Mouse (Mus musculus): Measurements from ENCODE around the gene Pigo.

Pigo gene

DNA sequence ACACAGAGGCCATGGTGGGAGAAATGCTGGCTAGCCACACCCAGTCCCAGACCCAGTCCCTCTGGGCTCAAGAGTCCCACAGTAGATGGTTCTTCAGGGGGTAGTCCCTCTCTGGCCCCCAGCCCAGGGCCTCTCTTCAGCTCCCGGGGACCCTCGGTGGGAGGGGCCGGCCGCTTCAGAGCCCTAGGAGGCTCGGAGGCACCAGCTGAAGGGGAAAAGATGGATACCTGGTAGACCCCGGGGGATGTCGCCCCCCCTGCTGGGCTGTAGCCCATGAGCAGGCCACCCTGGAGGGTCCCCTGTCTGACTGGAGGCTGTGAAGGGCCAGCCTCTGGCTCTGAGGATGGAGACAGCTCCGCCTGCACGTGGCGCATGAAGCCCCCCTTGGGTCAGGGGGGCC is 10.7 kb upstream of the Pigo start:
- no peak for DNase-seq

DNA sequence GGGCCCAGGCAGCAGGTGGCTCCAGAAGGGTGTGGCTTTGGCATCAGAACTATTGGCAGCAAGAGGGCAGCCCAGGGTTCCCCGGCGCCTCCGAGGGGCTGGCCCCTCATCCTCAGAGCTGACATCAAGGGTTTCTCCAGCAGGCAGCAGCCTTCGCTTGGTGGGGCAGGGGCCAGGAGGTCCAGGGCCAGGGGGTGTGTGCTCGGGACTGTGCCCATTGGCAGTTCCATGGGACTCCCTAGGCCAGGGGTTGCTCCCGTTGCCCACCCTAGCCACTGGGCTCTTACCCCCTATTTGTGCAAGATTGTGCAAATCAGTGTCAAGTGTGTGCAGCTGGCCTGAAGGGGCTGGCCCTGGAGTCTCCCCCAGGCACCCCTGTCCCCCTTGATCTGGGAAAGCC is 10.2 kb upstream of the Pigo start:
- no peak for DNase-seq

DNA sequence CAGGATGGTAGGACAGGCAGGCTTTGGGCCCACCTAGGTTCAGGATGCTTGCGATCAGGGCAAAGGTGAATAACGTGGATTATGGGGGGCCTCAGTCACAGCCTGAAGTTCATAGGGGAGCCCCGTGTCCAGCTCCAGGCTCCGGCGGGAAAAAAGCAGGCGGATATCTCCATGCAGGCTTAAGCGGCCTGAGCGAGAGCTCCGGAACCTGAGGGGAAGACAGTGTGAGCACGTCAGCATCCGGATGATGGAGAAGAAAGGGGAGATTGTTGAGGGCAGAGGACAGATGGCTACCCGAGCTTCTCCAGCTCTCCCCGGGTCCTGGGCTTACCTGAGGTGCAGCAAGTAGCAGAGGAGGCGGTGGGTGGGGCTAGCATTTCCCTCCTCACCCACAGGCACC is 7.9 kb upstream of the Pigo start:
- no peak for DNase-seq

DNA sequence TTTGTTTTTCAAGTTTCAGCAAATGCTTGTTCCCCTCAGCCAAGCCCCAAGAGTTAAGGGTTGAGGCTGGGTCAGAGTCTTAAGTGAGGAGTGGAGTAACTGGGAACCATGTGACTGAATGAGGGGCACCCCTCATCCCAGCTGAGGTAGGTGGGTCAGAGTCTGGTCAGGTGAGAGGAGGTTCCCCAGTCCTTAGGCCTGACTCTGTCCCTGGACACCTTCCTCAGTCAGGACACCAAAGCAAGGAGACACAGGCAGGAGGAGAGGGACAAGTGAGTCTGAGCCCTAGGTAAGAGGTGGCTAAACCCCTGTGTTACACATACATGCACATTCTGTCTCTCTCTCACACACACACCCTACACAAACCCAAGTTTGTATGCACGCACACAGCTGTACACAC is 6.9 kb upstream of the Pigo start:
- DNase-seq, result no peak

DNA sequence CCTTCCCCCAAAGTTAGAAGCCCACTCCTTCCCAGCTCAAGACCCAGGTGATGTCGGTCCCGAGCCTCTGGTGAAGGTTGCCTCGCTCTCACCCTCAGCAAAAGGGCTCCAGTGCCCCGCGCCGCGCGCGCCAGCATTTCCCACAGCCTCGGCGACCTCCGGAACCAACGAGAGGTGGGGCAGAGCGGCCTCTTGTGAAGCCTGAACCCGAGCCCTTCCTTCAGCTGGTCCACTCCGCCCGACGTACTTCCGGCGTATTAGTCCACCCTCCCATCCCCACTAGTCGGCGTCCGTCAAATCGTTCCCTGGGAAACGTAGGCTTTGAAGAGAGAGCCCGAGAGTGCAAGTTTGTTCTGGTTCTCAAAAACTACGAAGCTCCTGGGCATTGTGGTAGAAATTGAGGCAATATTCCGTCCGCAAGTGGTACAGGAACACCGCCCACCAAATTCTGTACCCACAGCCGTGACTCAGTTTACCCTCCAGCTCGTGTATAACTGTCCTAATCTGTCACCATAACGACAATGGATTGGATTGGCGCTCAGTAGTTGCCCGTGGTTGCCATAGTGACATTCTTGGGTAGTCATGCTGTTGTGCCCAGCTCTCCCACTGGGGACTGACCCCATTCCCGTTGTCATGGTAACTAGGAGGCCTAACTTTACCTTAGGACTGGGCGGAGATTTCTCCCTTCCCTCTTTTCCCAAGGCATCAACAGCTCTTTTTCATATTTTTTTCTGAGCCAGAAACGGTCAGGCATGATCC is 5.8 kb upstream of the Pigo start, which contains the start of gene Stoml2:
Gene Stoml2, minus strand, starts transcription at position 474 of the 759 bp plus-strand sequence.
- peak; percentile 89 for DNase-seq

DNA sequence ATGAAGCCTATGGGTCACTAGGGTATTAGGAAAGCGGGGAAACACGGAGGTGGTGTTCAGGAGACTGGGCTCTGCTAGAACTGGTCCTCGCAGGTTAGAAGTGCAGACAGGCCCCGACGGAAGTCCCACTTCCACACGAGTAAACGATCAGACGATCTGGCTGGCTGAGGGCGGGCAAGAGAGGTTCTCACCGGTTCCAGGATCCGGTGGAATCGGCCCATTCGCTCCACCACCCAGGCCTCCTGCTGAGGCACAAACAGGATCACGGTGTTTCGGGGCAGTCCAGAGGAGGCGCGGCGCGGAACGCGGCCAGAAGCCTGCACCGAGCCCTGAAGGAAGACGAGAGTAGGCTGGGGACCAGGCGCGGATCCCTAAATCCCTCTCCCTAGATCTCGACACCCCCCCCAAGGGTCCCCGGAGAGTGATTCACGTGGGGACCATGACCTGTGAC is 5.2 kb upstream of the Pigo start:
- peak; percentile 38 for DNase-seq

DNA sequence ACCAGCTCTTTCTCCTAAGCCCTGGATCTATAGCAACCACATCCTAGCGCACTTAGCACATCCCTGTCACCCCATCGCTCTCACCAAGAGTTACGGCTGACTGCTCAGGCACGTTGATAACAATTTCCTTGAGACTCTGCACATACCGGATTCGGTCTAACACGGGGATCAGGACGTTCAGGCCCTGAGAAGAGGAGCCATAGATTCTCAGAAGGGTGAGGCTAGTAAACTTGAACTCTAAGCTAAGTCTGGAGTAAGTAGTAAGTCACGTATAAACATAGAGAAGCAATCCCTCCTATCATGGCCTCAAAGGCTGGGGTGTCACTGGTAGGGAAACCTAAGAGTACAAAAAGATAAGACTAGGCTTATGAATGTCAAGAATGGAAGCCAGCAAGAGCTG is 4.7 kb upstream of the Pigo start:
- no peak for DNase-seq

DNA sequence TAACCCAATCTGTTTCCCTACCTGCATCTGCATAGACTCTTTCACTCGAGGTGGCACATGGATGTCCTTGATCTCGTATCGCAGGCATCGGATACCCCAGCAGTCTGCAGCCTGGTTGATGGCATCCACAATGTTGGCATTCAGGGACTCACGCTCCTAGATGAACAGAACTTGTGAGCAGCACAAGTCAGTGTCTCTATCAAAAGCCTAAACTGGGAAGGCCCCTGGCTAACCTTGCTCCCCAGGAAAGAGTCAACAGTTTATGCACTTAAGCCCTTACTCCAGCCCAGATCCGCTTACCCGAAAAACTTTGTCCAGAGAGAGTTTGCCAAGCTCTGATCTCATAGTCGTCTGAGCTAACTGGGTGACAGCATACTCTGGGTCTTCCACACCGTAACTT is 4.1 kb upstream of the Pigo start:
- no peak for DNase-seq

DNA sequence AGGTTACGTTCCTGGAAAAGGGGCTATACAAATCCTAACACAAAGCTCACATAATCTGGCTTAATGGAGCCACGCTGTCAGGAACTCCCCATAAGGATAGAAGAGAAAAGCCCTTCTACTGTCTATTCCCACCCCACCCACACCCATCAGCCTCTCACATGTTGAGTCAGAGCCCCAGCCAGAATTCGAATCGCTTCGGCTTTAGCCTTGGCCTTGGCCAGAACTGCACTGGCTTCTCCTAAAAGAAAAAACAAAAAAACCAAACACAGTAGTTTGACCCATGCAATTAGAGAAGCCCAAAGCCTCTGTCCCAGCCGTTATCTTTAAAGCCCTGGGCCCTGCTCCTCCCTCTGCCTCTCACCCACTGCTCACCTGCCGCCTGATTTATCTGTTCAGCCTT is 3.5 kb upstream of the Pigo start:
- no peak for DNase-seq

DNA sequence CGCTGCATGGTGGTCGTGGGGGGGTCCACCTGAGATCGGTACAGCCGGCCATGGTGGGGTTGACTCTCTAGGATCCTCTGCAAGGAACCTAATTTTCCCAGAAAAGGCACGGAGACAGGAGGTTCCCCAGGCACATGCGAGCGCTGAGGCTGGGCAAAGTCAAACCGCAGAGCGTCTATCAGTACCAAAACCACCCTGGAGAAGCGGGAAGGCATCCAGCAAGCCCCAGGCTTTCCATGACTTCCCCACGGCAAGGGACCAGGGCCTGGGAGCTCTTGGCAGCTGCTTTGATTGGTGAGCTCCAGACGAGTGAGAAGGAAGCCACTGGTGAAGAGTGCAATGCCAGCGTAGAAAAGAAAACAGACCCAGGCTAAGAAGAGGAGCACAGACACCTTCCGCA is 946 bp downstream of the Pigo start:
- no peak for DNase-seq

DNA sequence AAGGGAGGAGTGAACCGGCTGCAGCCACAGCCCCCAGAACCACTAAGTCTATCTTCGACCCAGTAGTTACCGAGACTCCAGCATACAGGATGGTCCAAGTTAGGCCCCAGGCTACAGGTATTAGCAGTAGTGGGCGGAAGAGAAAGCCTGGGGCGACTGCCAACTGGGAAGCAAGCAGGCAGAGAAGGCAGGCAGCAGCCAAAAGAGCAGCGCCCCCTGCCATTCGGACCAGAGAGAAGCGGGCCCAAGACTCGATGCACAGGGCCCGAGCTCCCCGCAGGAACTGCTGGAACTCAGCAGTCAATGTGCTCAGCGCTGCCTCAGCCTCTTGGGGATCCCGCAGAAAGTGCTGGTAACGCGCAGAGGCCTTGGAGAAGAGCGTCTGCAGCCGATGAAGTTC is 4.3 kb downstream of the Pigo start:
- DNase-seq, result no peak

DNA sequence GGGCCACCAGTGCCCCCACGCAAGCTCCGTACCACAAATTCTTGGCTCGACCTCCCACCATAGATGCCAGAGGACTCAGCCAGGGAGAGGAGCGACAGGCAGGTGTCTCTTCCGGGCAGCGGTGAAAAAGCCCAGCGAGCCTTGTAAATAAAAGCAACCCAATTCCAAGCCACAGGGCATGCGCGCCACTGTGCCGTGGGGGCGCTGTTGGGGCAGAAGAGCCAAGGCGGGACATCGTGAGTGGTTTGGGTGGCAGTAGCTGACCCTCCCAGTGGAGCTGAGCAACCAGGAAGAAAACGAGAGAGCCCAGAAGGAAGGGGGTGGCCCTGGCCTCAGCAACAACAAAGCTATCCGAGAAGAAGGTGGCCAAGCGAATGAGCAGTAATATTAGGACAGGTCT is 4.7 kb downstream of the Pigo start:
- no peak for DNase-seq

DNA sequence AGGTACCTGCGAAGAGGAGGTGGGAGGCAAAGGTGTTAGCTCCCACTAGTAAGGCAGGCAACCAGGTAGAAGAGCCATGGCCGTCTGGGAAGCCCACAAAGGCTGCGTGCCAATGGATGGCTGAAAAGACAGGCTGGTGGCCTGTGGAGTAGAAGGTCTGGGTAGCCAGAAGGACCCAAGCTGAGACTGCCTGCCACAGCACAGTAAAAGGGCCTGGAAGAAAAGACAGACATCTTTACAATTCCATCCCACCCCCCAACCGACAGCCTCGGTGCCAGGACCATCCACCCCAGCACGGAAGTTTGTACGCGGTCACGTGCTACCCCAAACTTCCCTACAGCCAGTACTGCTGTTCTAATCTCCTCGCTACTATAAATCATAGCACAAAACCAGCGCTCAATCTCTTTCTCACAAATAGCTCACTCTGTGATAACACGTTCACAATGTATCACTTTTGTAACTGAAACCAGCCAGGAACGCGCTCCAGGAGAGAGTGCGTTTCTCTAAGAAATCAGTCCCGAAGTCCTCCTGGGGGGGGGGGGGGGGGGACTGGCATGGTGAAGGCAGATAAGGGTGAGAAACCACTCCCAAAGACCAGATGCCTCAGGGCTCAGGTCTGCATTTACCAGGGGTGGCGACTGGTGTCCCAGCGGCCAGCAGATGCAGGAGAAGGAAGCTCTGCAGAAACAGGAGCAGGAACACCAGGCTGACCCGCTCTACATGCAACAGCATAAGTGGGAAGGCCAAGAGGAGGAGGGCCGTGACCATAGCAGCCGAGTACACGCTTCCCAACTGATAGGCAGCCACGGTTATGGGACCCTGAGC is 5.8 kb downstream of the Pigo start:
- DNase-seq, result no peak

DNA sequence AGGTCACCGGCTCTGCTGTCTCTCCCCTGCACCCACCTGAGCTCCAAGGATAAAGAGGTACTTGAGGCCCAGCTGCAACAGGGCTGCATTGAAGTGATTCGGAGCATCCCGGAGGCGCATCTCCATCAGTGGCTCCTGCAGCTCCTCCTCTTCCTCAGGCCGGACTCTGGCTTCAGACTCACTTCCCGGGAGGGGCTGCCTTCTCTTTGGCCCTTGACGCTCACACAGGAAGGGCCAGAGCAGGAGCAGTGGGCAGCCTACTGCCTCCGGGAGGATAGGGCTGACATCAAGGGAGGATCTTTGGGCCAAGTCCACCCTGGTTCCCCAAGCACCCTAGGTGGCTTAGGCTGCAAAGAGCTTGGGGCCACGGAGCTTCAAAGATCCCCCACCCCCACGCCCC is 6.4 kb downstream of the Pigo start:
- DNase-seq, result no peak

DNA sequence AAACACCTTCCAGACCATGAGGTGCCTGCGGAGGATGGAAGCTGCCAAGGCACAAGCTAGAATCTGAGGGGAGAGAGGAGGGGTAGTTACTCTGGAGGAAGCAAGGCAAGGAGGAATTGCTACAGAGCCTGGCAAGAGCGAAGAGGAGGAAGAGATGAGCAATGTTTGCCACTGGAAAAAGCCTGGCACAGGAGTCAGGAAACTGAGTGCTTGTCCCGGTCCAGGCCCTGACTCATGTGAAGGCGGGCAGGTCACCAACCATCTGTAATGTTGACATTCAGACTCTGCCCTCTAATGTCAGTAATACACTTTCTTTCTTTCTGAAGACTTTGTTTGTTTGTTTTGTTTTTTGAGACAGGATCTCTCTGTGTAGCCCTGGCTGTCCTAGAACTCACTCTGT is 7.5 kb downstream of the Pigo start:
- DNase-seq, result no peak

DNA sequence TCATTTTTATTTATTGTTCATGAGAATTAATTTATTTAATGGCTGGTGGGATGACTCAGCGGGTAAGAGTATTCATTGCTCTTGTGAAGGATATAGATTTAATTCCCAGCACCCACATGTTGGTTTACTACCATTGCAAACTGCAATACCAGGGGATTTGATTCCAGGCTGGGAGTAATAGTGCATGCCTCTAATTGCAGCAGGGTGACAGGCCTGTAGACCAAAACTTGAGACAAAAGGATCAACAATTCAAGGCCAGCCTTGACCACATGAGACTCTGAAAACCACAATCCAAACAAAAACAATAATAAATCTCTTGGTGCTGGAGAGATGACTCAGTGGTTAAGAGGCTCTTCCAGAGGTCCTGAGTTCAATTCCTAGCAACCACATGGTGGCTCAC is 13.5 kb downstream of the Pigo start:
- DNase-seq, result no peak

DNA sequence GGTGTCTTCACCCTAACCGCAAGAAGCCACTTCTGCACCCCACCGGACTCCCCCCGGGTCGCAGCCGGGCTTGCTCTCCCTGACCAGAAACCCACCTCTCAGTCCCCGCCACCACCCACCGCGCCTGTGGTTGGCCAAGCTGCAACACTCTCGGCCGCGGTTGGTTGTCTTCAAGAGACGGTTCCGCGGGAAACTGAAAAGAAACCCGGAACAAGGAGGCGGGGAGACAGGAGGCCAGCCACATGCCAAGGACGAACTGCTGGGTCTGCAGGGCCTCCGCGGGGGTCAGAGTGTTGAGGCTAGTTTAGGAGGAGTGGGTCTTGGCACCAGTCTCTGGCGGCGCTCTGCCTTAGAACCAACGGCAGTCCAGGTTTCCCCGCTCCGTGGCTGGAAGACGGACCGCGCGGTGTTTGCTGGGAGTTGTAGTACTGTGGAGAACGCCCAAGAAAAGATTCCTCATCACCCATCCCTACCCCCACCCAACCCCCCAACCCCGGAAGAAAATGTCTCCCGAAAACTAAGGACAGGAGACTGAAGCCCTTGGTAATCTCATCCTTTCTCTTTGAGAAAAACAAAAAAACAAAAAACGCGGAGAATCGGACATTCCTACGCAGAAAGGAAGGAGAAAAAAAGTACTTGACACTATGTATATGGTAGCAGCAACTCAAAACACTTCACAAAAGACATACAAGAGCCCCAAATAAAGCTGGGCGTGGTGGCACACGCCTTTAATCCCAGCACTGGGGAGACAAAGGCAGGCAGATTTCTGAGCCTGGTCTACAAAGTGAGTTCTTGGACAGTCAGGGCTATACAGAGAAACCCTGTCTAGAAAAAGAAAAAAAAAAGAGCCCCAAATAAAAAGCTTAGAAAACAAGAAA is 15.2 kb downstream of the Pigo start, which contains the start of gene Fancg:
Gene Fancg, minus strand, starts transcription at position 346 of the 878 bp plus-strand sequence.
- DNase-seq, result peak; percentile 79

DNA sequence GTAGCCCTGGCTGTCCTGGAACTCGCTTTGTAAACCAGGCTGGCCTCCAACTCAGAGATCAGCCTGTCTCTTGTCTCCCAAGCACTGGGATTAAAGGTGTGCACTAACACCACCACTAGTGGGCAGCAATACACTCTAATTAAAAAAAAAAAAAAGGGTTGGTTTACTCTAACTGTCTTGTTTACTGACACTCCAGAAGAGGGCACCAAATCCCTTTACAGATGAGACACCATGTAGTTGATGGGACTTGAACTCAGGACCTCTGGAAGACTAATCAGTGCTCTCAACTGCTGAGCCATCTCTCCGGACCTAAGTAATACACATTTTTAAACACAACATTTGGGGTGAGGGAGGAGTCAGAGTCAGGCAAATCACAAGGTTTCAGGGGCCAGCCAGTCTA is 19.9 kb downstream of the Pigo start:
- DNase-seq, result no peak

DNA sequence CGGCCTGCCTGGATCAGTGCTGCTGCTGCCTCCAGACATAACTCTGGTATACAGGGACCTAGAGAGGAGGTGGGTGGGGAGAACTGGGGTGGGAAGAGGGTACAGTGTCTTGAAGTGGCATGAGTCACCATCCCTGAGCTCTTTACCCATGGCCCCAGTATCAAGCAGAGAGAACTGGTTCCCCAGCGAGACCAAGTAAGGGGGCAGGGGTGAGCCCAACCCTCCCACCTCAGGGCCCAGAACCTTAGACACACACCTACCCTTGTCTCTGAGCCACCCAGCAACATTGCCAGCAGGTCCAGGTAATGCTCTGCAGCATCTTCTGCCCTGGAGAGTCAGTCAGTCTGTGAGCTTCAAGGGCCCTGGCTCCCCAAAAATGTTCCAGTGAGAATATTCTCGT is 20.7 kb downstream of the Pigo start:
- DNase-seq, result no peak

DNA sequence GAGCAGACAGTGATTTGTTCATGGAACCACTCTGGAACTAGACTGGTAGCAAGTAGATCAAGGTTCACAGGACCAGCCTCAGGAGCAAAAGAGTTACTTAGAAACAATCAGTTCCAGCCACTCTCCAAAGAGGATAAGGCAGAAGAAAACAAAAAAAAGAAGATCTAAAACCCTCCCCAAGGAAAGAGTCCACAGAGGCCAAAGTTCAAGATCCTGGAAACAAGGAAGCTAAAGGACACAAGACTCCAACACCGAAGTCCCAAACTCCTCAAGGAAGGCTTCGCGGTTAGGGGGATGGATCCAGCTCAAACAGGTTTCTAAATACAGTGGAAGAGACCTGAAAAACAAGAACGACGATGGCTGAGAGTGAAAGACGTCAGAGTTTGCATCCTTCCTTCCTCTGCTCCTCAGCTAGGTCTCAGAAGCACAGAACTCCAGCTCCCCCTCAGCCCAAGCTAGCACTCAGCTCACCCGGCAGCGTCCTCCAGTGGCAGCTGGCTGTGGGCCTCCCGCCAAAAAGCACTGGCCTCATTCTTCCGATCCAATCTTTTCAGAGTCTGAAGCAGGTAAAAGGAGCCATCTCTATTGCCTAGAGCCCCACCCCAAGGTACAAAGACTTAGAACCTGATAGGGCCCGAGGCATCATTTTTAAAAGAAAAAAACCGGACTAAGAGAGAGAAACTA is 22.7 kb downstream of the Pigo start:
- DNase-seq, result no peak

DNA sequence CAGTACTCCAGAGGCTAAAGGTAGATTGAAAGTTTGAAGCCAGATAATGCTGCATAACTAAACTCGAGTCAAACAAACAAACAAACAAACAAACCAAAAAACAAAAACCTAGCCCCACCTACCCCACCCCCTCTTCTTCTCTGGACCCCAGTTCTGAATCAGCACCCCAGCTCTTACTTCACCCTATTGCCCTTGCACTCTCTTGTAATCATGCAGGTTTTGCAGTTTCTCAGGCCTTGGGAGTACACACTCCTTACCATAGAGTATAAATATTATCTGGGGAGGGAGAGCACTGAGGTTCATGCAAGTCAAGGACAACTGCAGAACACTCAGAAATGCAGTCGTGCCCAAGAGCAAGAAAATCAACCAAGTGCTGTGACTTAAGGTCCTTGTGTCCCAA is 24.3 kb downstream of the Pigo start:
- no peak for DNase-seq

DNA sequence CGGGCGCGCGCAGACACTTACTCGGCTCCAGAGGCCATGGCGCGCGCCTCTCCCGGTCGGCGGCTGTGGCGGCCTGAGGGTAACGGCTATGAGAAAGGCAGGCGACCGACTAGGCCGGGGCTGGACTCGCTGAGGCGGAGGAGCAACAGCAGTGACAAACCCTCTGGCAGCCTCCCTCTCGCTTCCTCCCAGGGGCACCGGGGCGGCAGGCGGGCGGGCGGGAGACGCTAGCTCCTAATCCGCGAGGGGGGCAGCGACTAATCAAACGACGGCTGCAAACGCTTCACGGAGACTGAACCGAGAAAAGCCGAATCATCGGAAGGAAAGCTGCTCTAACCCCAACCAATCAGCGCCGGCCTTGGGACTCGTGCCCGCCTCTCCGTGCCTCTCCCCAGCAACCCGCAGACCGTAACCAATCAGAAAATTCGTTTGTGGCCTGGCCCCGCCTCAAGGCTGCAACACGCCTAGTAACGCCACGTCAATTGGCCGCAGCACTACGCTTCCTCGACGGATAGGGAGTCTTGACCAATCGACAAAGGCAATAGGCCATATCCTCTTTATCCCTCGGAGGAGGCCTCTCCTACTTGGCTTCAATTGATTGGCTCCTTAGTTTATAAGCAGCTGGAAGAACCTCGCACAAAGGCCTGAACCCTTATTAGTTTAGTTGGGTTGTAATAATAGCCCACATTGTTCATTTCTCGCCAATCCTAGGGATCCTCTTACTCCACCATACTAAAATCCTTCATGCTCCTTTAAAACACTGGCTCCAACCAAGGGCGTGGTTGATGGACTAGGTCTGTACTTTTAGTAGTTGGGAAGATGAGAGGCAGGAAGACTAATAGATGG is 25.3 kb downstream of the Pigo start, which contains the start of gene Vcp:
Gene Vcp, minus strand, starts transcription at position 367 of the 846 bp plus-strand sequence.
- DNase-seq, result peak; percentile 99

Measured in right cerebral cortex, postnatal 14 days (tissue).